Mouse (Mus musculus): Measurements from ENCODE around the gene Wiz.

Wiz gene

DNA sequence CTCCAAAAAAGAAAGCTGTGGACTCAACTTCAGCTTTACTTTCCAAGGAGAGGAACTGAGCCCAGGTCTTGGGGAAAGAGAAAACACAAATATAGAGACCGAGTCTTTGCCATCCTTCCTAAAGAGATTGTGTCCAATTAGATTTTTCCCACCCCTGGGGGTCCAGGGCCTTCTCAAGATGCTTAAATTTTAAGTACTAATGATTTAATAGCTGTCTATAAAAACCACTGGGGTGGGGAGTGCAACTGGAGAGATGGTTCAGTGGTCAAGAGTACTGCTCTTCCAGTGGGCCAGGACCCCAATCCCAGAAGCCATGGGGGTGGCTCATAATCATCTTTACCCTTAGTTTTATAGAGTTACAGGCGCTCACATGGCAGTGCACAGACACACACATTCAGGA is 40.8 kb downstream of the Wiz start:
- DNase-seq = no peak

DNA sequence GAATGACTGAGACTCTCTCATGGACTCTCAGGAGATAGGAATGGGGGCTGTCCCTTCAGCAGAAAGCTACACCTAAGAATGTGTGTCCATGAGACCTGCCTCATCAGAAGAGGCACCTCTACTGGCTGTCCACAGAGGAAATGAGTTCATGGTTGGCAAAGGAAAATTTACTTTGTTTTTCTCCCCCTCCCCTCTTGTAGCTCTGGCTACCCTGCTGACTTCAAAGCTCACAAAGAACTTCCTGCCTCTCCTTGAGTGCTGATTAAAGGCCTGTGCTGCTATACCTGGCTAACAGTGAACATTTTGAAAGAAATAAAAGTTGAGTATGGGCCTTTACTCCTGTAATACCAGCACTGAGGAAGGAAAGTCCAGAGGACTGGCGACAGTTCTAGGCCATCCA is 48.1 kb downstream of the Wiz start:
- DNase-seq = no peak

DNA sequence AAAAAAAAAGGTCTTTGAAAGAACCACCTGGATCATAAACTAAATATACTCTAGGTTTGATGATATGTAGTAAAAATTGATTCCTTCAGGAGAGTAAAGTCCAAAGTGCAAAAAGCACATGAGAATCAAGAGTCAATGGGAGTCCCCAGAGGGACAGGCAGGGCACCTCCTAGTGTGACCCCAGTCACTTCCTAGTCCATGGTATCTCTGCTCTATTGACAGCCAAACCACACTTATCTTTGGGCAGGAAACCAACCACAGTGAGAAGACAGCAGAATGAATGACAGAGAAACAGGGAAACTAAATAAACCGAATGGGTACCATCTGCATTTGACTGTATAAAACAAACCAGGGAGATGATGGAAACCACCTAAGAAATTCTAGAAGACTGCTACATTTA is 49.1 kb downstream of the Wiz start:
- no peak for DNase-seq

DNA sequence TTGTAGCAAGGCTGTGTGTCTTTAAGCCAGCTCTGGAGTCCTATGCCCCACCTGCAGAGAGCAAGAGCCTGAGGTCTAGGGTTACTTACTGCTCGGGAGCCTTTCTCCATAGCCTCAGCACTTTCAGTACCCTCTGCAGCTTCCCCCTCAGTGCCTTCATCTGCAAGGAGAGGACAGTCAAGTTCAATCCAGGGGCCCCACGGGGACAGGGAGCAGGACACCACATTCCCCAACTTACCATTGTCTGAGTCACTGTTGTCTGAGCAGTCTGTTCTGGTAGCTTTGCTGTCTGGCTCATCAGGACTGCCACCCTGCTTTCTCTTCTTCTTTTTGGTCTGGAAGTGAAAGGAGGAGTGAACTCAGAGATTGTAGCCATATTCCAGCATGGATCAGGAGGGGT is 53.4 kb downstream of the Wiz start:
- no peak for DNase-seq

DNA sequence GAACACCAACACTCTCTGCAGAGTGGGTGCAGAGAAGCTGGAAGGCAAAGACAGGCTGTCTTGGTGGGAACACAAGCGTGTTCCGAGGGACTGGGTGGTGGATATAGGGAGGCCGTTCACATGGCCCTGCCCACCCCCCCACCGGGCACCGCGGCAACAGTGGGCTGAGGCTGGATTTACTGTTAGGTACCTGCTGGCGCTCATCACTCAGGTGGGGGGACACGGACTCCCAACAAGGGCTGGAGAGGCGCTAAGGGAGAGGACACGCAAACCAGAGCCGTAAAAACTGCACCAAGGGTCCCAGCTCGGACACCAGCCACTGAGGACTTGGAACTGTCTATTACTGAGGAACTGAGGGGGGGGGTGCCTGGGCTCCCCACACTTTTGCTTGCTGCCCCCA is 54.3 kb downstream of the Wiz start:
- DNase-seq = no peak

DNA sequence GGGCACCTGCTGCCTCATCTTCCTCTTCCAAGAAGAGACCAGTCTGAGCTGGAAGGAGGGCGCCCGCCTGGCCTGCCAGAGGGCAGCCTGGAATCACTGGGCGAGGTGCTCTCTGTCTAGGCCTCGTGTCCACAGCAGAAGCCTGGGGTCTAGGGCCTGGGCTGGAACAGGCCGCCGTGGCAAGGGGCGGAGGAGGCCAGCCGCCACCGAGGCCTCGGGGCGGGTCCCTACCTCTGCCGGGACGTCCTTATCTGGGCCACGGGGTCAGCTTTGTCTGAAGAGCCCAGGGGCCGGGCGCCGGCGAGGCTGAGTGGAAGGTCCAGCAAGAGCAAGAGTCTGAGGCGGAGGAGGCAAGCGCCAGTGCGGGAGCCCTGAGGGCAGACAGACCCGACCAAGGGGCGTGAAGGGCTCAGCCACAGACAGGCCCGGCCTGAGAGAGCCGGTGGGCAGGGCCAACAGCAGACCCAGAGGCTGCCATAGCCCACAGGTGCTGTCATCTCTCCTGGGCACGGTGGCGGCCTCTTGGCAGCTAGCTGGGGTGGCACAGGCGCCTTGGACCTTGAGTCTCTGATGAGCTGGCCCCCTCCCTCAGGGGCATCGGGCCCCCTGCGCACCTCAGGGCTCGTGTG is 55.5 kb downstream of the Wiz start:
- DNase-seq = no peak

DNA sequence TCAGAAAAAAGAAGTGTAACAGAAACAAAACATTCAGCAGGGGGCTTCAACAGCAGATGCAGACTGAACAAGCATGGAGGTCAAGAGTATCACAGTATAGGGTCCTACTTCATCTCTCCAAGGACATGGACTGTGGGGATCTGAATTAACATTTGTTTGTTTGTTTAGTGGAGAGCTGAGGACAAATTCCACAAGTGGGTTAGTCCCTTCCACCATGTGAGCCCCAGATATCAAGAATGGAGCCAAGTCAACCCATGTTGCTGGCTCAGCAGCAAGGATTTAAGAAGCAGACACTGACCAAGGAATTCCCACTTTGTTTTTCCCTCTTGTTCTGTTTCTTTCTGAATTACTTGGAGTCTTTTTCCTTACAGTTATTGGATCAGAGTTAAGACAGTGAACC is 61.7 kb downstream of the Wiz start:
- DNase-seq = no peak

DNA sequence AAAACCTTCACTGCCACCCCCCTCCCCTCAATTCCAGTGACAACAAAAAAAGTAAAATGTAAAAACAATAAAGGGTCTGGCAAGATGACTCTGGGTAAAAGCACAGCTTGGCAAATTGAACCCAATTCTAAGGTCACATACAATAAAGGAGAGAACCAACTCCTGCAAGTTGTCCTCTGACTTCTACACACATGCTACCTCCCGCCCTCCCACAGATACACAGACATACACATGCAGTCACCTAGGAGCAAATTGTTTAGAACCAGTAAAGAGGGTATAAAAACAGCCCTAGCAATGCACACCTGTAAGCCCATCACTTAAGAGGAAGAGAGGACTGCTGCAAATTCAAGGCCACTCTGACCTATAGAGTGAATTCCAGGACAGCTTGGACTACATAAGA is 66.4 kb downstream of the Wiz start:
- DNase-seq = no peak

DNA sequence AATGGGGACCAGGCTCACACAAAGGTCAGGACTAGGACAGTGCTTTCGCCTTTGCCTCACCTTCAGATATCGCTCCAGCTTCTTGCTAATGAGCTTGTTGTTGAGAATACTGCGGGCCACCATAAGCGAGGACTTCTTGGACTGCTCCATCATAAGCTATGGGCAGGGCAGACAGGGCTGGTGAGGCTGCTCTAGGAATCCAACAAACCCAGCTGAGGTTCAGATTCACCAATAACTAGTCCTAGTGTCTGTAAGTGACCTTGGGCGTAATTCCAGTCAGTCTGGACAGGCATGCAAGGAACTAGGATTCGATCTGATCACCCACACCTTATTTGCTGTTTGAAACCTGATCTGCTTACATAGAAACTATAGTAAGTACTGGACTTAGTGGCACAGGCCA is 67.4 kb downstream of the Wiz start:
- no peak for DNase-seq

DNA sequence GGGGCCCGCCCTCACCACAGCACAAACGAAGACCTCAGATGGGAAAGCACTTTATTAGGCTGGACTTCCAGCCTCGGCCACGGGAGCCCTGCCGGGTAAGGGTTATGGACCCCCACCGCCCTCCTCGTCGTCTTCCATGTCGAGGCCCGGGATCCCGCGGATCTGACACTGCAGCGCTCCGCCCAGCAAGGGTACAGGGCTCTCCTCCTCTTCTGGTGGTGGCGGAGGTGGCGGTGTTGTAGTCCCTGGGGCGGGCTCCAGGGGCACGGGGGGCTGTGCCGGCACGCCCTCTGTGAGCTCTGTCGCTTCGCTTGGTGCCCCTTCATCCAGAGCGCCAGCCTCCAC is 67.9 kb downstream of the Wiz start:
- peak; percentile 88 for DNase-seq

DNA sequence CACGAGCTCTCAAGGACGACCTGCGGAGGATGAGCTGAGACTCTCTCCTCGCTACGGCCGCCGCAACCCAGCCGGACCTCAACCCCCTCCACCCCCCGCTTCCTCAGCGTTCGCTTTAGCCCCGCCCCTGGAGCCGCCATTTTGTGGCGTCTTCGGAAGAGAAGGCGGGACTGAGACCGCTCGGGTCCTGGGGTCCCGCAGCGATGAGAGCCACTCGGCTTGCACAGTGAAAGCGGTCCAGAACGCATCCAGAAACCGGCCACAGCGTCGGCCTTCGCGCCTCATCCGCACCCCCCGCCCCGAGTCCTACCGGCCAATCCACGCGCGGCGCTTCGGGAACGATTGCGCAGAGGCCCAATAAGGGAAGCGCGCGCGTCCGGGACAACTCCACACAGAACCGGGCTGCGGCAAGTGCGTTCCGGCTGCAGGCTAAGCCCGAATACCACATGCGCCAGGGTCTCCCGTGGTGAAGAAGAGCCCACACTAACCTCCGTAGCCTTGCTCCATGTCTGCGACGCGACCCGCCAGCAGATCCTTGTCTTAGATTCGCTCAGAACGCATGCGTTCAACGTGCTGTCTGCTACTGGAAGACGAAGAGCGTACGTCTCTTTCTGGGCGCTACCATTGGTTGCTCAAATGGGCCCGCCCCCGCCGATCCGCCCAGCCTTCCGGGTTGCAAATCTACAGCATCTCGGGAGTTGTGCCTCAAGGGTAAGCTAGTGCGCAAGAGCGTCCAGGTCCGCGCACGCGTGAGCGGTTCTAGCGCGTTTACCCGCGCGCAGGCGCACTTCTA is 68.4 kb downstream of the Wiz start, which contains the start of gene Akap8:
Akap8 (minus strand) TSS at position 642 of the 793 bp plus-strand sequence.
- peak; percentile 96 for DNase-seq

DNA sequence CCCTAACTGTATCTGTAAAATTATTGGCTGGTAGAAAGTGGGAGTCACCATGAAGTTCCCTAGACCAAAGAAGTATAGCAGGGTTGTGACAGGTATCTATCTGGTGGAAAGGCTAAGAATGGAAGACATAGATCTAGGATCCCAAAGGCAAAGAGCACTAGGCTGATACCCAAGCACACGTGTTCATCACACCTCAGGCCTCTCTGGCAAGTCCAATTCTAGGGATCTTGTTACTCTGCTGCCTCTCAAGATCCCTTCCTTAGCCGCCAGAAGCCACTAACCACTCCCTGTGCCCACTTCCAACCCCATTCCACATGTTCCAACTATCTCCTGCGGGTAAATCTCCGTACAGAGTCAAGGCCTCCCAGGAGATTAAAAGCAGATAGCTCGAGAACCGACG is 69.3 kb downstream of the Wiz start:
- DNase-seq = no peak

DNA sequence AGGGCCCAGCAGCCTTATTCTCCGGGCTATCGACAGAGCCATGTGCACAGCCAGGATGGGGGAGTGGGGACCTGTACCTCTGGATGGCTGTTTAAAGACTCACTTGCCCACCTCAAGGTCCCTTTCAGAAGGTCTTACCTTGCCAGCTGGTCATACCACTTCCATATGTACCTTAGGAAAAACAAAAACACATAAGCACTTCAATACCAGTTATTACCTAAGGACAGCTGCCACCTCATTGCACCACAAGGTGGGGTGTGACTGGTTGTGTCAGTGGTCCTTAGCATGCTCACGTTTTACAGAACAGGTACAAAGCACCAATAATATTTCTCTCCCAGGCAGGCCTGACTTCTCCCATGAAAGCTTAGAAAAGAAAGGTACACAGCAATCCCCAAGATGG is 71.5 kb downstream of the Wiz start:
- no peak for DNase-seq

DNA sequence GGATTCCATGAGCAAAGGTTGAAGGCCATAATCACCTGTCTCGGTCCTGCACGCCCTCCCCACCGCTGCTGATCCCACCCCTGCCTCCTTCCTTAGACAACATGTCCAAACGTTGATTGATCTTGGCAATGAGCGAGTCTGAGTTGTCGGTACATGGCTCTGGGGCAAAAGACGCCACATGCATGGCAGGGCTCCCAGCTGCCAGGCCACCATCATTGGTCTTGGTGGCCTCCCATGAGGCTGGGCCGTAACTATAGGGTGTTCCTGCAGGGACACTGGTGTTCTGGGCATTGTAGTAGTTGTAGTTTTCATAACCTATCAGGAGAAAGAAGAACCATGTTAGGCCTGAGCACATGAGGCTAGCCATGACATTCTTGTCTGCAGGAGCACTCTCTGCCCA is 72.2 kb downstream of the Wiz start:
- DNase-seq = no peak

DNA sequence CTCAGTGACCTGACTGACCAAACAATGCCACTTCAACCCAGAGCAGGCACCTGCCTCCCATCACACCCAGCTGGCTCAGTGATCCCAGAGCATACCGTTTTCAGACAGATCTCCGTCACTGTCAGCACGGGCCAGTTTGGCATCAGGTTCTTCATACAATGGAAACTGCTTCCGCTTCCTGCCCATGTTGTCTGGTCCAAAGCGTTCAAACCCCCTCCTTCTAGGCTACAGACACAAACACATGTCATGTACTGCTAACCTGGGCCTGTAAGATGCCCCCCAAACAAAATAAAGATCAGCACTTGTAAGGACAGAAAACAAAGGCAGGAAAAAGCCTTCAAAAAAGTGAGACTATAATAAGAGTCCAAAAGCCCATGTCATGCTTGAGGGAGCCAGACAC is 73.7 kb downstream of the Wiz start:
- no peak for DNase-seq

DNA sequence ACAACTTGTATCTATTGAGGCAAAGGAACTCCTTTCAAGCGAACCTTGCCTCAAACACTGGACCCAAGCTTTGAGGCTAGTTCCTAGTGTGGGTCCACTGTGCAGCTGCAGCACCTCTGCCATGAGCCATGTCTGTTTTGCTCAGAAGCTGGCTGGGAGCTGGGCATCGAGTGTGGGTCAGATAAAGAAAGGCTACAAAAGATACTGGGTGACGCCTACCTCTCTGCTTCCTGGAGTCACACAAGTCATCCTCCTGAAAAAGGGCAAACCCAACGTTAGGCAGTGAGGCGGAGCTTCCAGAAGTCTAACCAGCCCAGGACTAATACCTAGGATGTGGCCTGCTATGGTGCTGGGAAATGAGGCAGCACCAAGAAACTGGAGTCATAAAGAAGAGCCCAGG is 75.3 kb downstream of the Wiz start:
- no peak for DNase-seq

DNA sequence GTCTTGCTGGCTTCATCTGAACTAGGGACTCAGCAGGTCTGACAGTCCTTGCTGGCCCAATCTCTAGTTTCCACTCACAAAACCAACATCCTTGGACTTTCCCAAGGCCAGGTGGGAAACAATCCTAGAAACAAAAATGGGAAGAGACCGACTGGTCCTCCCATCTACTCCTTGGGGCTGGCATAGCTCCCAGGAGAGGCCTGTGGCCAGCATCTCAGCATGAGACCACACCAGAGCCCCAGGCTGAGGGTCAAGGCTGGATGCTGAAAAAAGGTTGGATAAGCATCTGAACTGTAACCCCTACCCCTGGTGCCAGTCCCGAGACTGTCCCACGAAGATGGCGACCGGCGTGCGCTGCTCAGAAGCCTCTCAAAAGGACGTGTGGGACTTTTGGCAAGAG is 76.4 kb downstream of the Wiz start:
- no peak for DNase-seq

DNA sequence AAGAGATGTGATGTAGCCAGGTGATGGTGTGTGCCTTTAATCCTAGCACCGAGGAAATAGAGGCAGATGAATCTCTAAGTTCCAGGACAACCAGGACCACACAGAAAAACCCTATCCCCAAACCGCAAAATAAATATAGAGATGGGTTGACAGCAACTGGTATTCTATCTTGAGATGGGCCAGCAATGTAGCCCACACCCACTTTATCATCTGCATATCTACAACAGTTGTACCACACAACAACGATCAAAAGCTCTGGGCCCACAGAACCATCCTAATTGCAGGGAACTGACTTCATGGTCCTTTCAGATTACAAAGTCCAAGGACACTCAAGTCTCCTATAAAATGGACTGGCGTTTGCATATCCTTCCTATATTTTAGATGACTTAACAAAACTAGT is 81.3 kb downstream of the Wiz start:
- DNase-seq = no peak
